Mouse (Mus musculus): ENCODE results near the gene Glt1d1. TPM values are rescaled to one million over a fixed set of nuclear protein-coding genes. Genes with fewer than 3 reads are reported as not detected.

The Glt1d1 gene
- polyA plus RNA-seq, 1 experiment from 2014 or later, result 0.98 TPM

- no peak overlapping the region for H3K4me3 ChIP-seq (replicated peaks; ENCODE audit: low read length)
- H3K4me1 ChIP-seq (replicated peaks; ENCODE audit: control insufficient read depth, insufficient read depth, low read length), result peaks cover 3% of the 10 kb centered on the region
- no peaks in the 10 kb centered on the region for H3K9me3 ChIP-seq (ENCODE audit: control insufficient read depth, low read length)
- no peaks in the 10 kb centered on the region for H3K36me3 ChIP-seq (ENCODE audit: control insufficient read depth, insufficient read depth)
- H3K27ac ChIP-seq (ENCODE audit: low read length), result no peak overlapping the region
- no peak overlapping the region for H3K9ac ChIP-seq (replicated peaks; ENCODE audit: low read depth, low read length)
- WGBS, result 86% methylated on average over 10 of the region's 10 CpGs
- H3K4me2 ChIP-seq (ENCODE audit: low read length), result no peak overlapping the region
- no peak for ATAC-seq
- 0 out of 2 replicates have a peak, but pooled peaks cover 2% of the 10 kb centered on the region for H3K27me3 ChIP-seq (replicated peaks; ENCODE audit: control insufficient read depth, insufficient read depth, low read length)
Observed at GRCm38 (mm10) chr5:127621108-127621507, 11.0 kb upstream of the Glt1d1 start.

- H3K36me3 ChIP-seq (ENCODE audit: control insufficient read depth, insufficient read depth), result no peaks in the 10 kb centered on the region
- no peak overlapping the region for H3K9ac ChIP-seq (replicated peaks; ENCODE audit: low read depth, low read length)
- no peak overlapping the region for H3K4me2 ChIP-seq (ENCODE audit: low read length)
- 0 out of 2 replicates have a peak, but pooled peaks cover 2% of the 10 kb centered on the region for H3K27me3 ChIP-seq (replicated peaks; ENCODE audit: control insufficient read depth, insufficient read depth, low read length)
- 84% methylated on average over 10 of the region's 10 CpGs for WGBS
- no peaks in the 10 kb centered on the region for H3K4me1 ChIP-seq (replicated peaks; ENCODE audit: control insufficient read depth, insufficient read depth, low read length)
- H3K9me3 ChIP-seq (ENCODE audit: control insufficient read depth, low read length), result no peaks in the 10 kb centered on the region
- ATAC-seq, result no peak
- H3K27ac ChIP-seq (ENCODE audit: low read length), result no peak overlapping the region
- no peak overlapping the region for H3K4me3 ChIP-seq (replicated peaks; ENCODE audit: low read length)
Observed at GRCm38 (mm10) chr5:127624427-127625213, 7.4 kb upstream of the Glt1d1 start.

GRCm38 (mm10) chr5:127627242-127627641 lies 4.8 kb upstream of the Glt1d1 start:
- peaks cover 3% of the 10 kb centered on the region for H3K4me1 ChIP-seq (replicated peaks; ENCODE audit: control insufficient read depth, insufficient read depth, low read length)
- H3K4me2 ChIP-seq (ENCODE audit: low read length), result no peak overlapping the region
- 91% methylated on average over 12 of the region's 12 CpGs for WGBS
- H3K36me3 ChIP-seq (ENCODE audit: control insufficient read depth, insufficient read depth), result no peaks in the 10 kb centered on the region
- no peak for ATAC-seq
- no peak overlapping the region for H3K27ac ChIP-seq (ENCODE audit: low read length)
- H3K9ac ChIP-seq (replicated peaks; ENCODE audit: low read depth, low read length), result no peak overlapping the region
- no peaks in the 10 kb centered on the region for H3K27me3 ChIP-seq (replicated peaks; ENCODE audit: control insufficient read depth, insufficient read depth, low read length)
- H3K9me3 ChIP-seq (ENCODE audit: control insufficient read depth, low read length), result no peaks in the 10 kb centered on the region
- no peak overlapping the region for H3K4me3 ChIP-seq (replicated peaks; ENCODE audit: low read length)

GRCm38 (mm10) chr5:127631671-127632070 lies 391 bp upstream of the Glt1d1 start:
- Histone ChIP-seq H3K27me3 (replicated peaks; ENCODE audit: control insufficient read depth, insufficient read depth, low read length) (no peaks in the 10 kb centered on the region), H3K9ac (replicated peaks; ENCODE audit: low read depth, low read length) (peak overlapping the region; percentile 74), H3K4me2 (ENCODE audit: low read length) (peak overlapping the region; percentile 83), H3K9me3 (ENCODE audit: control insufficient read depth, low read length) (no peaks in the 10 kb centered on the region), H3K4me1 (replicated peaks; ENCODE audit: control insufficient read depth, insufficient read depth, low read length) (peaks cover 8% of the 10 kb centered on the region), H3K36me3 (ENCODE audit: control insufficient read depth, insufficient read depth) (no peaks in the 10 kb centered on the region), H3K27ac (ENCODE audit: low read length) (no peak overlapping the region), H3K4me3 (replicated peaks; ENCODE audit: low read length) (peak overlapping the region; percentile 69)
- WGBS, result 16% methylated on average over 5 of the region's 5 CpGs
- peak; percentile 36; the same call in 1 of the 2 replicates for ATAC-seq

- Histone ChIP-seq H3K27ac (ENCODE audit: low read length) (no peak overlapping the region), H3K4me3 (replicated peaks; ENCODE audit: low read length) (peak overlapping the region; percentile 69), H3K4me1 (replicated peaks; ENCODE audit: control insufficient read depth, insufficient read depth, low read length) (peaks cover 8% of the 10 kb centered on the region), H3K9ac (replicated peaks; ENCODE audit: low read depth, low read length) (no peak overlapping the region; the same call in 1 of the 2 replicates), H3K36me3 (ENCODE audit: control insufficient read depth, insufficient read depth) (no peaks in the 10 kb centered on the region), H3K27me3 (replicated peaks; ENCODE audit: control insufficient read depth, insufficient read depth, low read length) (no peaks in the 10 kb centered on the region), H3K4me2 (ENCODE audit: low read length) (peak overlapping the region; percentile 83), H3K9me3 (ENCODE audit: control insufficient read depth, low read length) (no peaks in the 10 kb centered on the region)
- 35% methylated on average over 4 of the region's 4 CpGs for WGBS
- no peak for ATAC-seq
Observed at GRCm38 (mm10) chr5:127633188-127633587, 1.1 kb downstream of the Glt1d1 start.

GRCm38 (mm10) chr5:127633666-127634065 lies 1.6 kb downstream of the Glt1d1 start:
- H3K27ac ChIP-seq (ENCODE audit: low read length), result no peak overlapping the region
- H3K36me3 ChIP-seq (ENCODE audit: control insufficient read depth, insufficient read depth), result no peaks in the 10 kb centered on the region
- H3K4me1 ChIP-seq (replicated peaks; ENCODE audit: control insufficient read depth, insufficient read depth, low read length), result peaks cover 8% of the 10 kb centered on the region
- H3K9me3 ChIP-seq (ENCODE audit: control insufficient read depth, low read length), result no peaks in the 10 kb centered on the region
- H3K9ac ChIP-seq (replicated peaks; ENCODE audit: low read depth, low read length), result no peak overlapping the region
- no peak for ATAC-seq
- H3K4me2 ChIP-seq (ENCODE audit: low read length), result no peak overlapping the region
- H3K27me3 ChIP-seq (replicated peaks; ENCODE audit: control insufficient read depth, insufficient read depth, low read length), result no peaks in the 10 kb centered on the region
- no peak overlapping the region for H3K4me3 ChIP-seq (replicated peaks; ENCODE audit: low read length)
- WGBS, result 91% methylated on average over 7 of the region's 7 CpGs

- Histone ChIP-seq H3K9me3 (ENCODE audit: control insufficient read depth, low read length) (no peaks in the 10 kb centered on the region), H3K4me2 (ENCODE audit: low read length) (no peak overlapping the region), H3K4me3 (replicated peaks; ENCODE audit: low read length) (no peak overlapping the region), H3K36me3 (ENCODE audit: control insufficient read depth, insufficient read depth) (no peaks in the 10 kb centered on the region), H3K4me1 (replicated peaks; ENCODE audit: control insufficient read depth, insufficient read depth, low read length) (peaks cover 4% of the 10 kb centered on the region; the same call in 1 of the 2 replicates), H3K9ac (replicated peaks; ENCODE audit: low read depth, low read length) (no peak overlapping the region), H3K27me3 (replicated peaks; ENCODE audit: control insufficient read depth, insufficient read depth, low read length) (no peaks in the 10 kb centered on the region), H3K27ac (ENCODE audit: low read length) (no peak overlapping the region)
- ATAC-seq, result no peak
- whole genome bisulfite sequencing, result 87% methylated on average over 4 of the region's 4 CpGs
Observed at GRCm38 (mm10) chr5:127637622-127638021, 5.6 kb downstream of the Glt1d1 start.

- H3K4me1 ChIP-seq (replicated peaks; ENCODE audit: control insufficient read depth, insufficient read depth, low read length), result no peaks in the 10 kb centered on the region
- H3K9ac ChIP-seq (replicated peaks; ENCODE audit: low read depth, low read length), result no peak overlapping the region
- H3K4me2 ChIP-seq (ENCODE audit: low read length), result no peak overlapping the region
- no peaks in the 10 kb centered on the region for H3K27me3 ChIP-seq (replicated peaks; ENCODE audit: control insufficient read depth, insufficient read depth, low read length)
- no peak overlapping the region for H3K27ac ChIP-seq (ENCODE audit: low read length)
- H3K4me3 ChIP-seq (replicated peaks; ENCODE audit: low read length), result no peak overlapping the region
- 95% methylated on average over 2 of the region's 2 CpGs for WGBS
- no peaks in the 10 kb centered on the region for H3K9me3 ChIP-seq (ENCODE audit: control insufficient read depth, low read length)
- H3K36me3 ChIP-seq (ENCODE audit: control insufficient read depth, insufficient read depth), result no peaks in the 10 kb centered on the region
- no peak for ATAC-seq
Observed at GRCm38 (mm10) chr5:127638177-127638576, 6.1 kb downstream of the Glt1d1 start.

- ATAC-seq, result no peak
- WGBS, result 86% methylated on average over 6 of the region's 6 CpGs
- H3K4me2 ChIP-seq (ENCODE audit: low read length), result no peak overlapping the region
Observed at GRCm38 (mm10) chr5:127639067-127639605, 7.1 kb downstream of the Glt1d1 start.

More at GRCm38 (mm10) chr5:127639067-127639605, 7.1 kb downstream of the Glt1d1 start:
- H3K9me3 ChIP-seq (ENCODE audit: control insufficient read depth, low read length), result no peaks in the 10 kb centered on the region
- no peak overlapping the region for H3K9ac ChIP-seq (replicated peaks; ENCODE audit: low read depth, low read length)
- H3K36me3 ChIP-seq (ENCODE audit: control insufficient read depth, insufficient read depth), result no peaks in the 10 kb centered on the region
- no peaks in the 10 kb centered on the region for H3K27me3 ChIP-seq (replicated peaks; ENCODE audit: control insufficient read depth, insufficient read depth, low read length)
- H3K4me3 ChIP-seq (replicated peaks; ENCODE audit: low read length), result no peak overlapping the region
- H3K27ac ChIP-seq (ENCODE audit: low read length), result no peak overlapping the region
- H3K4me1 ChIP-seq (replicated peaks; ENCODE audit: control insufficient read depth, insufficient read depth, low read length), result no peaks in the 10 kb centered on the region

All from forebrain, embryonic 16.5 days (tissue).